Mouse (Mus musculus): ENCODE results near the gene Srebf1. TPM values are rescaled to one million over a fixed set of nuclear protein-coding genes. Genes with fewer than 3 reads are reported as not detected.

Gene Srebf1
- polyA plus RNA-seq, 1 experiment from 2014 or later = 78.7 TPM

DNA sequence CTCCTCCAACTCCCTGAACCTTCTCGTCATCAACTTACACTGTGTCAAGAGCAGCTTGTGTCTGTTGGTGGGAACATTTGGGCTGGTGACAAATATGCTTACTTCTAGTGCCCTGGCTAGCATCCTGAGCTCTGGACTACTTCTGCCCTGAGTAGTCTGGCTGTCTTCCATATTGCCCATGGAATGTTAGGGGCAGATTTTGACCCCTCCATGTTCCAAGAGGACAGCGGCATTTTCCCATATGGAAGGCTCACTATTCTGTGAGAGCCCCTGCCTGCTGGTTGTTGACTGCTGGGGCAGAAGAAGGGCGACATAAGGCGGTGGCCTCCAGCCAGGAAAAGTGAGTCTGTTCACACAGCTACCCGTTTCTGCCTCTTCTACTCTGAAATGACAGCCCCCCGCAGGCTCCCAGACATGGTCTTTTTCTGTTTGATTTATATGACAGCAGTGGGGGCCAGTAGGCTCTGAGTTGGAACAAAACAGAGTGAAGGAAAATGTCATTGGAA, 33.8 kb upstream of the Srebf1 start:
- no peak overlapping the region for H3K4me3 ChIP-seq (ENCODE audit: low read depth, low read length)
- WGBS = 76% methylated on average over 6 of the region's 6 CpGs
- H3K27ac ChIP-seq (ENCODE audit: low read depth, low read length) = no peak overlapping the region
- H3K36me3 ChIP-seq (ENCODE audit: control insufficient read depth, insufficient read depth, low read length) = no peaks in the 10 kb centered on the region
- no peak overlapping the region for H3K9ac ChIP-seq (ENCODE audit: low read depth, low read length)
- no peak overlapping the region for H3K4me2 ChIP-seq
- no peaks in the 10 kb centered on the region for H3K27me3 ChIP-seq (replicated peaks; ENCODE audit: control insufficient read depth, insufficient read depth, low read length)
- H3K9me3 ChIP-seq (ENCODE audit: control insufficient read depth, low read length) = no peaks in the 10 kb centered on the region
- H3K4me1 ChIP-seq (replicated peaks; ENCODE audit: control insufficient read depth, insufficient read depth, low read length) = no peaks in the 10 kb centered on the region
- DNase-seq (ENCODE audit: low spot score) = no peak
- ATAC-seq (replicated peaks; ENCODE audit: low FRiP score) = no peak

DNA sequence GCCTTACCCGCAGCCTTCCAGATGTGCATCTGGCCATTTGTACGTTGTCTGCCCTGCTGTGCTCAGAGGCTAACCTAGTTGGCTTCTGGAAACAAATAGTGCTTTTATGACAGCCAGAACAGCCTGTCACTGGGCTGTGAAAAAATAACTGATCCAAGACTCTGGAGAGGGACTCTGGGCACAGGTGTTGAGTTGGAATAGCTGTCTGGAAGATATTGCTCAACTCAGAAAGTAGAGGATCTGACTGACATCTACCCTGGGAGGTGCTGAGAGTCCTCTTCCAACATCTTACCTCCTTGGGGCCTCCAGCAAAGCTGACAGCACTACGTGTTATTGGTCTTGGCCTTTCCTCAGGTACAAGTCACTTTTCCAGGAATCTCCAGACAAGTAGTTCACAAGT, 33.3 kb upstream of the Srebf1 start:
- 92% methylated on average over 3 of the region's 3 CpGs for WGBS
- H3K4me2 ChIP-seq = no peak overlapping the region
- DNase-seq (ENCODE audit: low spot score) = no peak
- no peak for ATAC-seq (replicated peaks; ENCODE audit: low FRiP score)
- no peak overlapping the region for H3K27ac ChIP-seq (ENCODE audit: low read depth, low read length)
- no peak overlapping the region for H3K9ac ChIP-seq (ENCODE audit: low read depth, low read length)
- no peaks in the 10 kb centered on the region for H3K4me1 ChIP-seq (replicated peaks; ENCODE audit: control insufficient read depth, insufficient read depth, low read length)
- H3K9me3 ChIP-seq (ENCODE audit: control insufficient read depth, low read length) = no peaks in the 10 kb centered on the region
- no peak overlapping the region for H3K4me3 ChIP-seq (ENCODE audit: low read depth, low read length)
- H3K36me3 ChIP-seq (ENCODE audit: control insufficient read depth, insufficient read depth, low read length) = no peaks in the 10 kb centered on the region
- no peaks in the 10 kb centered on the region for H3K27me3 ChIP-seq (replicated peaks; ENCODE audit: control insufficient read depth, insufficient read depth, low read length)

DNA sequence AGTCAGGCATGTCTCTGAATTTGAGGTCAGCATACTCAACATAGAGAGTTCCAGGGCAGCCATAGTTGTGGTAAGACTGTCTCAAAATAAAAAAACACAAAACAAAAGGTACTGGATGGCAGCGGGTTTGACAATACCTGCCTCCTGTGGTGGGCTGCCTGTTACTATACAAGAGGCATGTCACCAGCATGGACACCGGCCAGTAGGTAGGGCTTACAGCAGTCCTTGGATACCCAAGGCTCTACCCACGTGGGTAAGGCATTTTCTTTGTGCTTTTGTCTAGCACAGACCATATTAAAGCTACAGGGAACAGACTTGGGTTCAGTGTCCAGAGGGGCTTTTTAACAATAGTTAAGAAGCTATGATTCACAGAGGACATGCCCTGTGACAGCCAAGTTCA, 32.8 kb upstream of the Srebf1 start:
- Histone ChIP-seq H3K36me3 (ENCODE audit: control insufficient read depth, insufficient read depth, low read length) (no peaks in the 10 kb centered on the region; the same call in 1 of the 2 replicates), H3K4me3 (ENCODE audit: low read depth, low read length) (no peak overlapping the region), H3K9ac (ENCODE audit: low read depth, low read length) (no peak overlapping the region), H3K27me3 (replicated peaks; ENCODE audit: control insufficient read depth, insufficient read depth, low read length) (no peaks in the 10 kb centered on the region), H3K4me1 (replicated peaks; ENCODE audit: control insufficient read depth, insufficient read depth, low read length) (no peaks in the 10 kb centered on the region), H3K4me2 (no peak overlapping the region), H3K27ac (ENCODE audit: low read depth, low read length) (no peak overlapping the region), H3K9me3 (ENCODE audit: control insufficient read depth, low read length) (no peaks in the 10 kb centered on the region)
- ATAC-seq (replicated peaks; ENCODE audit: low FRiP score) = no peak
- no peak for DNase-seq (ENCODE audit: low spot score)
- WGBS = 88% methylated on average over 3 of the region's 3 CpGs

DNA sequence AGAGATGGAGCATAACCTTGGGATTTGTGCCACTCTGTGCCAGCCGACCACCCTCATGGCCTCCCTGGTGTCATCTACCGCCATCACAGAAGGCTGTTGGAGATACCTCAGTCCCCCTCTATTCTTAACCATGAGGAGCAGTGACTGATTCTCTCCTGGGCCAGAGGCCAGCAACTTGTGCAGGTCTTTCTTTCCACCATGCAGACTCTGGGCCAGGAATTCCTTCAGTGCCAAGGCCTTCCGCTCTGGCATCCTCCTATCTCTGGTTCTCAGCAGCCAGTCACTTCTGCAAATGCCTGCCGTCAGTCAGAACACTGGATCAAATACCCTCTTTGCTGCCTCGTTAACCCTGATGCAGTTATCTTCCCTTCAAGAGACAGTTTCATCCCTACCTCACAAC, 31.9 kb upstream of the Srebf1 start:
- no peak for DNase-seq (ENCODE audit: low spot score)
- no peak overlapping the region for H3K27ac ChIP-seq (ENCODE audit: low read depth, low read length)
- no peaks in the 10 kb centered on the region; the same call in 1 of the 2 replicates for H3K36me3 ChIP-seq (ENCODE audit: control insufficient read depth, insufficient read depth, low read length)
- H3K4me2 ChIP-seq = no peak overlapping the region
- 81% methylated on average over 5 of the region's 5 CpGs for whole genome bisulfite sequencing
- H3K9me3 ChIP-seq (ENCODE audit: control insufficient read depth, low read length) = no peaks in the 10 kb centered on the region
- no peak overlapping the region for H3K4me3 ChIP-seq (ENCODE audit: low read depth, low read length)
- no peak for ATAC-seq (replicated peaks; ENCODE audit: low FRiP score)
- no peaks in the 10 kb centered on the region for H3K27me3 ChIP-seq (replicated peaks; ENCODE audit: control insufficient read depth, insufficient read depth, low read length)
- no peaks in the 10 kb centered on the region for H3K4me1 ChIP-seq (replicated peaks; ENCODE audit: control insufficient read depth, insufficient read depth, low read length)
- no peak overlapping the region for H3K9ac ChIP-seq (ENCODE audit: low read depth, low read length)

DNA sequence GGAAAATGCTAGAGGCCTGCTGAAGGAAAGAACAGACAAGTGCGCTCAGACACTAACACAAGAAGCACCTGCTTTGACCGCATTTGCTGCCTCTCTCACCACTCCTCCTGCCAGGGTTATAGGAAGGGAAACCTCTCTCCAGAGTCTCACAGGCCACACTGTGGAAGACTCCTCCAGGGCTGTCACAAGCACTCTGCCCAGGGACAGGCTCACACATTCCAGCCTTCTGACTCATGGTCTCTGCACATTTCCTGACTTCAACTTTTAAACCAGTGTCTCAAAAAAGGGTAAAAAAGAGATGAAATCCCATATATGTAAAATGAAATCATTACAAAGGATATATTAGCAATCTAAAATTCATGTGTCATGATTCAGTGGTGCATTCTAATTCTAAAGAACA, 31.2 kb upstream of the Srebf1 start:
- no peak overlapping the region for H3K27ac ChIP-seq (ENCODE audit: low read depth, low read length)

DNA sequence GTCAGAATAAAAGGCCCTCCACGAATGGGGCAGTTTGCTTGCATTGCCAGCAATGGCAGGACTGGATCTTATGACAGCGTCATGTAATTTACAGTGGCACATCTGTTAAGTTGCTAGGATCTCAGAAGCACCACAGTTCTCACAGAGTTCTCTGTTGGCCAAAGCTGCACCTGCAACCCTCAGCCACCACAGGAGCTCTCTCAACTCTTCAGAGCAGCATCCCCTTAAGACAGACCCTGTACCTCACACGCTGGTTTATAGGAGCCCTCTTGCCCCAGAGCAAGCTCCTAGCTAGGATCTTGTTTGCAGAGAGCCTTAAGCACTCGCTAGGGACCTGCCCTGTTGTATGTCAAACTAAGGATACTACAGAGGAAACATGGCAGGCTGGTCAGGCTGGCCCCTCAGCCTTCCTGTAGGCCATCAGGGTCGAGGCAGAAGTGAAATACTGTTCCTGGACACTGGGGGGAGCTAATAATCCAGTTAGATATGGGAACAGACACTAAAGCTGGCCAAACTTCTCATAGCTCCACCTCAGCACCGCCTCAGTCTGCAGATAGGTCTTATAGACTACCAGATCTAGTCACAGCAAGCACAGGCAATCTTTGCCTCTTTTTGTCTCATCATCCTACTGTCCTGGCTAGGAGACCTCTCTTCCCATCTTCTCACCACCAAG, 28.7 kb upstream of the Srebf1 start:
- ATAC-seq (replicated peaks; ENCODE audit: low FRiP score) (no peak; the same call in 1 of the 2 replicates), DNase-seq (ENCODE audit: low spot score) (no peak)
- no peak overlapping the region for H3K27ac ChIP-seq (ENCODE audit: low read depth, low read length)
- no peak overlapping the region for H3K4me2 ChIP-seq
- no peaks in the 10 kb centered on the region for H3K9me3 ChIP-seq (ENCODE audit: control insufficient read depth, low read length)
- no peaks in the 10 kb centered on the region for H3K27me3 ChIP-seq (replicated peaks; ENCODE audit: control insufficient read depth, insufficient read depth, low read length)
- no peak overlapping the region for H3K4me3 ChIP-seq (ENCODE audit: low read depth, low read length)
- H3K4me1 ChIP-seq (replicated peaks; ENCODE audit: control insufficient read depth, insufficient read depth, low read length) = 0 out of 2 replicates have a peak, but pooled peaks cover 2% of the 10 kb centered on the region
- no peaks in the 10 kb centered on the region; the same call in 1 of the 2 replicates for H3K36me3 ChIP-seq (ENCODE audit: control insufficient read depth, insufficient read depth, low read length)
- H3K9ac ChIP-seq (ENCODE audit: low read depth, low read length) = no peak overlapping the region
- 61% methylated on average over 6 of the region's 6 CpGs for WGBS

More for the DNA sequence above, 31.2 kb upstream of the Srebf1 start:
- no peak for DNase-seq (ENCODE audit: low spot score)
- H3K4me3 ChIP-seq (ENCODE audit: low read depth, low read length) = no peak overlapping the region
- H3K9ac ChIP-seq (ENCODE audit: low read depth, low read length) = no peak overlapping the region
- H3K4me2 ChIP-seq = no peak overlapping the region
- no peaks in the 10 kb centered on the region for H3K9me3 ChIP-seq (ENCODE audit: control insufficient read depth, low read length)
- no peaks in the 10 kb centered on the region; the same call in 1 of the 2 replicates for H3K36me3 ChIP-seq (ENCODE audit: control insufficient read depth, insufficient read depth, low read length)
- no peaks in the 10 kb centered on the region for H3K27me3 ChIP-seq (replicated peaks; ENCODE audit: control insufficient read depth, insufficient read depth, low read length)
- 84% methylated on average over 2 of the region's 2 CpGs for WGBS
- no peak for ATAC-seq (replicated peaks; ENCODE audit: low FRiP score)
- H3K4me1 ChIP-seq (replicated peaks; ENCODE audit: control insufficient read depth, insufficient read depth, low read length) = no peaks in the 10 kb centered on the region

DNA sequence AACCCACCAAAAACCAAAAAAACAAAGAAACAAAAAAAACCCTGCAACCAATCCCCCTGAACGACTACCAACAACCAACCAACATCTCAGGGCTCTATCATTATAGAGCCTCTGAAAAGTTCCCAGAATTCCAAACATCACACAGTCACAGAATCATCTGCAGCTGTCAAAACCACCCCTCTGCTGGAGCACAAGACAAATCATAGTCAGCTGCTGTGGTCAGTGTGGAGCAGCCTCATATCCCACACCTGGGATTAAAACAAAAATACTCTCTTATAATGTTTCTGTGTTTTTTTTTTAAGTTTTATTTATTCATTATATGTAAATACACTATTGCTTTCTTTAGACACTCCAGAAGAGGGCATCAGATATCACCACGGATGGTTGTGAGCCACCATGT, 27.5 kb upstream of the Srebf1 start:
- Histone ChIP-seq H3K4me3 (ENCODE audit: low read depth, low read length) (no peak overlapping the region), H3K27ac (ENCODE audit: low read depth, low read length) (no peak overlapping the region), H3K9me3 (ENCODE audit: control insufficient read depth, low read length) (no peaks in the 10 kb centered on the region), H3K9ac (ENCODE audit: low read depth, low read length) (no peak overlapping the region), H3K4me2 (no peak overlapping the region), H3K36me3 (ENCODE audit: control insufficient read depth, insufficient read depth, low read length) (no peaks in the 10 kb centered on the region; the same call in 1 of the 2 replicates), H3K27me3 (replicated peaks; ENCODE audit: control insufficient read depth, insufficient read depth, low read length) (no peaks in the 10 kb centered on the region), H3K4me1 (replicated peaks; ENCODE audit: control insufficient read depth, insufficient read depth, low read length) (0 out of 2 replicates have a peak, but pooled peaks cover 2% of the 10 kb centered on the region)
- DNase-seq (ENCODE audit: low spot score) = no peak
- WGBS = 76% methylated on average over 2 of the region's 2 CpGs
- no peak for ATAC-seq (replicated peaks; ENCODE audit: low FRiP score)

DNA sequence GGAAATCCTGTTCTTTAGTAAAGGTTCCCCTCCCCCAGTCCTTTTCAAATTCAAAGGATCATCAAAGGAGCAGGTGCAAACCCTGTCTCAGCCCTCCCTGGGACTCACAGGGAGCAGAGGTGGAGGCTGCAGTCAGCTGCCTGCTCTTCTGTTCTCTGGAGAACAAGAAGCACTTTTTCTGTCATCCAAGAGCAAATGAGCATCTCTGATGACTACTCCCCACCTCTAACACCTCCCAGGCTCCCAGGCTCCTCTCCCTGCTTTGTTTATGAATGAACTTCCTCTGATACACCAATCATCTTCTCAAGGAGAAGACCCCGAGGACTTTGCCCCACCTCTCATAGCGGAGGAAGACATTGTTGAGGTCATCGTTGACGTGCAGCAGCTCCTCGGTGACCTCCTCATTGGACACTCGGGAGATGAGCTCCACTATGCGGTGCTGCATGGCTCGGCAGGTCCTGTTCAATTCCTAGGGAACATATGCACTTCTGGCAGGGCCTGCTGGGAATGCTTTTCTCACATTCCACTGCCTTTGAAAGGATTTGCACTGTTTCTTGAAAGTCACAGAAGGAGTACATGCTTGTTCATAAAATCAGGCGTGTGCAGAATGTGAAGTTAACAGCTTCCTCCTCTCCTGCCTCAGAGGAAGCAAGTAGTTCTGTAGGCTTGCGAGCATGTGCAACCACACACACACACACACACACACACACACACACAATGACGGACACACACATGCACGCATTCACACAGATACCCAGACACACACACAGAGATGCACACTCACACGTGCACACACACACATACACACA, 26.4 kb upstream of the Srebf1 start:
- WGBS = 55% methylated on average over 13 of the region's 13 CpGs
- ATAC-seq (replicated peaks; ENCODE audit: low FRiP score) (no peak), DNase-seq (ENCODE audit: low spot score) (no peak)
- H3K4me2 ChIP-seq = no peak overlapping the region
- 0 out of 2 replicates have a peak, but pooled peaks cover 2% of the 10 kb centered on the region for H3K4me1 ChIP-seq (replicated peaks; ENCODE audit: control insufficient read depth, insufficient read depth, low read length)
- H3K9me3 ChIP-seq (ENCODE audit: control insufficient read depth, low read length) = no peaks in the 10 kb centered on the region
- no peaks in the 10 kb centered on the region; the same call in 1 of the 2 replicates for H3K36me3 ChIP-seq (ENCODE audit: control insufficient read depth, insufficient read depth, low read length)
- no peak overlapping the region for H3K4me3 ChIP-seq (ENCODE audit: low read depth, low read length)
- no peak overlapping the region for H3K9ac ChIP-seq (ENCODE audit: low read depth, low read length)
- no peaks in the 10 kb centered on the region for H3K27me3 ChIP-seq (replicated peaks; ENCODE audit: control insufficient read depth, insufficient read depth, low read length)
- no peak overlapping the region for H3K27ac ChIP-seq (ENCODE audit: low read depth, low read length)

All from liver, embryonic 11.5 days (tissue).